ENCODE assay signal across 8 mouse cellular contexts in genomic region chr8:105171116-105172002, GRCm38 (mm10). TPM values are rescaled to one million over a fixed set of nuclear protein-coding genes. Genes with fewer than 3 reads are reported as not detected.
DNase-seq lines count a peak whose midpoint lies in the region; ATAC-seq and TF ChIP-seq lines count a peak whose summit lies in the region.

No protein-coding gene starts in this region.

- peaks cover 5% of the 10 kb centered on the region for H3K36me3 ChIP-seq in forebrain, embryonic 12.5 days (replicated peaks)
- peaks cover 5% of the 10 kb centered on the region for H3K36me3 ChIP-seq in heart, postnatal 0 days (replicated peaks; ENCODE audit: control insufficient read depth, insufficient read depth, low read length)
- H3K36me3 ChIP-seq in lung, embryonic 14.5 days (ENCODE audit: insufficient read depth), result peaks cover 22% of the 10 kb centered on the region

- H3K4me3 ChIP-seq in forebrain, embryonic 12.5 days (replicated peaks), result peak overlapping the region; percentile 89
- peak overlapping the region; percentile 96 for H3K4me3 ChIP-seq in heart, postnatal 0 days (ENCODE audit: low read depth, low read length)
- H3K4me3 ChIP-seq in lung, embryonic 14.5 days (ENCODE audit: low read depth, low read length), result peak overlapping the region; percentile 86
- peak overlapping the region; percentile 64 for H3K4me3 ChIP-seq in olfactory bulb, adult 2 months (ENCODE audit: insufficient read depth, low read depth, low read length)

- under 1% methylated on average over 82 of the region's 92 CpGs for WGBS in forebrain, embryonic 12.5 days
- WGBS in heart, postnatal 0 days, result under 1% methylated on average over 91 of the region's 92 CpGs
- WGBS in lung, embryonic 14.5 days, result under 1% methylated on average over 92 of the region's 92 CpGs
- WGBS in olfactory bulb, adult 2 months, result under 1% methylated on average over 92 of the region's 92 CpGs

- H3K27ac ChIP-seq in forebrain, embryonic 12.5 days, result peak overlapping the region; percentile 97
- peak overlapping the region; percentile 97 for H3K27ac ChIP-seq in heart, postnatal 0 days (ENCODE audit: low read depth)
- peak overlapping the region; percentile 99 for H3K27ac ChIP-seq in lung, embryonic 14.5 days (ENCODE audit: low read depth)
- peak overlapping the region; percentile 9; the same call in 1 of the 2 replicates for H3K27ac ChIP-seq in olfactory bulb, adult 2 months (ENCODE audit: insufficient read depth, low read depth, low read length)

- H3K27me3 ChIP-seq in forebrain, embryonic 12.5 days, result no peaks in the 10 kb centered on the region
- H3K27me3 ChIP-seq in heart, postnatal 0 days (ENCODE audit: control insufficient read depth, insufficient read depth, low read length), result no peaks in the 10 kb centered on the region
- H3K27me3 ChIP-seq in lung, embryonic 14.5 days (ENCODE audit: insufficient read depth, low read length), result no peaks in the 10 kb centered on the region; the same call in 1 of the 2 replicates

- no peaks in the 10 kb centered on the region for H3K9me3 ChIP-seq in forebrain, embryonic 12.5 days
- H3K9me3 ChIP-seq in heart, postnatal 0 days (replicated peaks; ENCODE audit: control insufficient read depth, low read length), result no peaks in the 10 kb centered on the region
- H3K9me3 ChIP-seq in lung, embryonic 14.5 days (ENCODE audit: low read depth, low read length), result no peaks in the 10 kb centered on the region

- H3K9ac ChIP-seq in forebrain, embryonic 12.5 days, result peak overlapping the region; percentile 92
- peak overlapping the region; percentile 94 for H3K9ac ChIP-seq in heart, postnatal 0 days (replicated peaks; ENCODE audit: low read depth, low read length)
- H3K9ac ChIP-seq in lung, embryonic 14.5 days, result peak overlapping the region; percentile 97

- TF ChIP-seq EP300 in heart, postnatal 0 days (IDR thresholded peaks at IDR 0.05; ENCODE audit: low read depth), result no peak

- H3K4me1 ChIP-seq in forebrain, embryonic 12.5 days, result peaks cover 19% of the 10 kb centered on the region
- H3K4me1 ChIP-seq in heart, postnatal 0 days (ENCODE audit: control insufficient read depth, insufficient read depth), result 0 out of 2 replicates have a peak, but pooled peaks cover 6% of the 10 kb centered on the region
- H3K4me1 ChIP-seq in lung, embryonic 14.5 days (ENCODE audit: insufficient read depth), result peaks cover 6% of the 10 kb centered on the region; the same call in 1 of the 2 replicates
- H3K4me1 ChIP-seq in olfactory bulb, adult 2 months (ENCODE audit: control insufficient read depth, insufficient read depth, low read length), result no peaks in the 10 kb centered on the region

- peak; percentile 19; the same call in 1 of the 2 replicates for TF ChIP-seq POLR2A in olfactory bulb, adult 2 months (IDR thresholded peaks at IDR 0.05; ENCODE audit: insufficient read depth, low read depth, low read length)

- TF ChIP-seq CTCF in heart, postnatal 0 days (IDR thresholded peaks at IDR 0.05; ENCODE audit: low read depth), result no peak
- no peak for TF ChIP-seq CTCF in lung, embryonic 14.5 days (IDR thresholded peaks at IDR 0.05; ENCODE audit: low read depth)
- TF ChIP-seq CTCF in olfactory bulb, adult 2 months (IDR thresholded peaks at IDR 0.05; ENCODE audit: insufficient read depth, low read depth, low read length), result no peak

- peak overlapping the region; percentile 66 for H3K4me2 ChIP-seq in forebrain, embryonic 12.5 days
- peak overlapping the region; percentile 81 for H3K4me2 ChIP-seq in heart, postnatal 0 days (ENCODE audit: low read depth, low read length)
- peak overlapping the region; percentile 69 for H3K4me2 ChIP-seq in lung, embryonic 14.5 days

- peak; percentile 86 for DNase-seq in CD4-positive helper T cell, adult 2 months (ENCODE audit: low read depth, low spot score)
- DNase-seq in adrenal gland, postnatal 36 days, result peak; percentile 74 to 80
- DNase-seq in heart, postnatal 0 days (ENCODE audit: low spot score), result peak; percentile 63
- DNase-seq in kidney, postnatal 4 days, result peak; percentile 76 to 85
- peak; percentile 82 for DNase-seq in lung, embryonic 14.5 days
- peak; percentile 71 for DNase-seq in testis, postnatal 14 days (ENCODE audit: low spot score)

- peak; percentile 46 for ATAC-seq in forebrain, embryonic 12.5 days (ENCODE audit: low FRiP score)
- peak; percentile 49 for ATAC-seq in heart, postnatal 0 days (ENCODE audit: insufficient read depth, low read depth)
- peak; percentile 25 for ATAC-seq in lung, embryonic 14.5 days (ENCODE audit: insufficient read depth)

RNA-seq across cellular contexts. Expression of gene Cbfb, which starts 0.9 kb away (rescaled TPM):
- total RNA-seq in adrenal gland, postnatal 36 days (2021), result 100 to 1,000 TPM in 1 of 2 experiments, 10 to 100 TPM in 1; 74.1 to 104 TPM
- 58.3 and 60.0 TPM in 2 replicates for polyA plus RNA-seq in forebrain, embryonic 12.5 days (2016; fragmentation: Nextera tagmentation; extraction: Ambion mirVana)
- 50.0 and 70.0 TPM in 2 replicates for total RNA-seq in heart, postnatal 0 days (2014; rRNA removed; ENCODE audit: low replicate concordance)
- 26.8 and 27.0 TPM in 2 replicates for polyA plus RNA-seq in heart, postnatal 0 days (2015; fragmentation: Nextera tagmentation; extraction: Ambion mirVana)
- 81.4 and 85.2 TPM in 2 replicates for polyA plus RNA-seq in lung, embryonic 14.5 days (2014; fragmentation: Nextera tagmentation; extraction: Ambion mirVana)
- polyA plus RNA-seq in olfactory bulb, adult 2 months (2012; ENCODE audit: insufficient read depth, insufficient read length, low replicate concordance, missing spikeins), result not detected in 2 replicates

RNA-seq across cellular contexts. Expression of gene Ces4a, which starts 39.8 kb away (rescaled TPM):
- total RNA-seq in adrenal gland, postnatal 36 days (2021), result not detected
- polyA plus RNA-seq in forebrain, embryonic 12.5 days (2016; fragmentation: Nextera tagmentation; extraction: Ambion mirVana), result not detected in 2 replicates
- total RNA-seq in heart, postnatal 0 days (2014; rRNA removed; ENCODE audit: low replicate concordance), result not detected in 2 replicates
- polyA plus RNA-seq in heart, postnatal 0 days (2015; fragmentation: Nextera tagmentation; extraction: Ambion mirVana), result not detected in 2 replicates
- polyA plus RNA-seq in lung, embryonic 14.5 days (2014; fragmentation: Nextera tagmentation; extraction: Ambion mirVana), result not detected in 2 replicates
- not detected in 2 replicates for polyA plus RNA-seq in olfactory bulb, adult 2 months (2012; ENCODE audit: insufficient read depth, insufficient read length, low replicate concordance, missing spikeins)

RNA-seq across cellular contexts. Expression of gene D230025D16Rik, which starts 53.6 kb away (rescaled TPM):
- 10 to 100 TPM; 23.7 to 27.2 TPM for total RNA-seq in adrenal gland, postnatal 36 days (2021)
- polyA plus RNA-seq in forebrain, embryonic 12.5 days (2016; fragmentation: Nextera tagmentation; extraction: Ambion mirVana), result 26.5 and 27.8 TPM in 2 replicates
- 27.1 and 30.4 TPM in 2 replicates for total RNA-seq in heart, postnatal 0 days (2014; rRNA removed; ENCODE audit: low replicate concordance)
- polyA plus RNA-seq in heart, postnatal 0 days (2015; fragmentation: Nextera tagmentation; extraction: Ambion mirVana), result 14.3 and 15.2 TPM in 2 replicates
- 35.4 and 36.1 TPM in 2 replicates for polyA plus RNA-seq in lung, embryonic 14.5 days (2014; fragmentation: Nextera tagmentation; extraction: Ambion mirVana)
- not detected in 2 replicates for polyA plus RNA-seq in olfactory bulb, adult 2 months (2012; ENCODE audit: insufficient read depth, insufficient read length, low replicate concordance, missing spikeins)

Comparison
In these comparisons a context has a peak if more than half of its experiments do, and no peak if none do; other contexts are left out.
1. Peak in every context shown above with its lines: DNase-seq, ATAC-seq, H3K4me3 ChIP-seq and H3K27ac ChIP-seq.
2. H3K27ac ChIP-seq: peak in every context shown above with its lines; median percentile 99 in lung, embryonic 14.5 days; 97 in forebrain, embryonic 12.5 days; 97 in heart, postnatal 0 days; 9 in olfactory bulb, adult 2 months.
3. RNA of gene D230025D16Rik, which starts 53.6 kb away (polyA plus RNA-seq): 35.4 to 36.1 TPM in lung, embryonic 14.5 days, 26.5 to 27.8 TPM in forebrain, embryonic 12.5 days and 14.3 to 15.2 TPM in heart, postnatal 0 days; not detected in olfactory bulb, adult 2 months; every median in the first group is over 10 times any median in the second.